Mouse (Mus musculus) ES-E14 (cell line): ENCODE measurements around the gene Peak1. TPM values are rescaled to one million over a fixed set of nuclear protein-coding genes. Genes with fewer than 3 reads are reported as not detected.

Experiments used
- DNase-seq: peaks from one replicate; pipeline ENCODE4 v3.0.0-alpha.2; 2013; ENCODE audit warnings: low read depth, low spot score
- H3K27ac ChIP-seq: 2 replicates; pipeline ENCODE4 v1.5.1; 2012; ENCODE audit warnings: low read depth, mild to moderate bottlenecking, low read length, moderate library complexity, mixed read lengths; ENCODE audit not compliant: poor library complexity, insufficient read depth, severe bottlenecking
- H3K36me3 ChIP-seq: 2 replicates; pipeline ENCODE4 v1.6.1; 2012; ENCODE audit warnings: mild to moderate bottlenecking, low read length, moderate library complexity, mixed read lengths; ENCODE audit not compliant: control insufficient read depth, poor library complexity, insufficient read depth, severe bottlenecking
- H3K4me1 ChIP-seq, 2 experiments: fragments of 150-350 bp in 1 of 2; sonication (generic) in 1 of 2; 2 replicates each; pipeline ENCODE4 v1.6.1; 2012; ENCODE audit warnings: low read length in 2 of 2, mild to moderate bottlenecking in 1 of 2, mixed read lengths in 1 of 2; ENCODE audit not compliant: control insufficient read depth in 2 of 2, insufficient read depth in 2 of 2, poor library complexity in 1 of 2
- H3K4me3 ChIP-seq, 2 experiments: fragments of 150-350 bp in 1 of 2; sonication (generic) in 1 of 2; 2 replicates each; pipeline ENCODE4 v1.5.1; 2012; ENCODE audit warnings: low read length in 2 of 2, low read depth in 1 of 2, mild to moderate bottlenecking in 1 of 2, mixed read lengths in 1 of 2; ENCODE audit not compliant: insufficient read depth in 1 of 2, poor library complexity in 1 of 2, severe bottlenecking in 1 of 2
- H3K9ac ChIP-seq: 2 replicates; pipeline ENCODE4 v1.6.1; 2012; ENCODE audit warnings: low read depth, mild to moderate bottlenecking, low read length, mixed read lengths; ENCODE audit not compliant: poor library complexity, insufficient read depth, severe bottlenecking
- H3K9me3 ChIP-seq: fragments of 150-350 bp; sonication (generic); 2 replicates; pipeline ENCODE4 v1.6.1; 2012; ENCODE audit warnings: low read depth, mild to moderate bottlenecking, low read length; ENCODE audit not compliant: control insufficient read depth, insufficient read depth
- CHD2 ChIP-seq: IDR thresholded peaks from 2 replicates; pipeline ENCODE4 v1.6.1; 2014; ENCODE audit warnings: mild to moderate bottlenecking, low read depth, low read length, inconsistent platforms
- HCFC1 ChIP-seq: IDR thresholded peaks from 2 replicates; pipeline ENCODE4 v1.6.1; 2012; ENCODE audit warnings: low read length, inconsistent platforms, borderline replicate concordance; ENCODE audit not compliant: insufficient read depth
- MAFK ChIP-seq: IDR thresholded peaks from 2 replicates; pipeline ENCODE4 v1.6.1; 2014; ENCODE audit warnings: mild to moderate bottlenecking, low read depth, low read length, inconsistent platforms; ENCODE audit not compliant: insufficient read depth
- ZC3H11A ChIP-seq: IDR thresholded peaks from 2 replicates; pipeline ENCODE4 v1.6.1; 2012; ENCODE audit warnings: low read depth, mild to moderate bottlenecking, inconsistent platforms, low read length, borderline replicate concordance
- ZNF384 ChIP-seq: IDR thresholded peaks from 2 replicates; pipeline ENCODE4 v1.6.1; 2012; ENCODE audit warnings: low read depth, low read length, inconsistent platforms
- in situ Hi-C, 2 experiments: fragments of 600-800 bp; cut with MboI; formaldehyde crosslinking; loops; one replicate each; pipeline ENCODE4 v1.15.1; 2025; ENCODE audit warnings: low sequenced_read_pairs in 2 of 2, inconsistent platforms in 1 of 2; ENCODE audit not compliant: unreplicated experiment in 2 of 2
- total RNA-seq: library from RNA; depleted of rRNA; stranded (reverse); fragments of 300-350 nt; gene quantifications from 2 replicates; pipeline ENCODE4 v1.2.3, GENCODE M21; 2012

Gene Peak1
- total RNA-seq, 1 experiment: 14.5 TPM

DNA sequence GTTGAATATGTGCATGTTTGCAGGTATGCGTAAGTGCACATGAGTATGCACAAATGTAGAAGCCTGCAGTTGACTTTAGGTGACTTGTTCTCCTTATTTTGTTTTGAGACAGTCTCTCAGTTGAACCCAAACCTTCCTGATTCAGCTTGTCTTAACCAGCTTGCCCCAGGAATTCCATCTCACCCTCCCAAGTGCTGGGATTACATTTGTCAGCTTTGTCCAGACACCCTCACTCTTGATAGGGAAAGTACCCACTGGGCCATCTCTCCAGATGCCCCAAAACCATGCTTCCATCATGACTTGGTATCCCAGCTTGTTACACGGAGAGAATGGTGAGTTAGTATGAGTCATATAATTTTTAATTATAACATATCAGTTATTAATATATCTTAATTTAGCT lies 45.2 kb upstream of the Peak1 start:
- H3K36me3 ChIP-seq: no peaks in the 10 kb centered on the region
- H3K27ac ChIP-seq: no peak overlapping the region
- H3K9me3 ChIP-seq: no peaks in the 10 kb centered on the region
- H3K4me3 ChIP-seq: no peak overlapping the region
- TF ChIP-seq ZNF384: no peak
- no peak for TF ChIP-seq ZC3H11A
- no peak for TF ChIP-seq MAFK
- no peak for TF ChIP-seq CHD2
- TF ChIP-seq HCFC1: no peak
- in situ Hi-C loops: no loop called here
- H3K4me1 ChIP-seq: 0 out of 4 replicates have a peak, but pooled peaks cover 0 to 3% of the 10 kb centered on the region in 2 experiments
- DNase-seq: no peak
- no peak overlapping the region for H3K9ac ChIP-seq

DNA sequence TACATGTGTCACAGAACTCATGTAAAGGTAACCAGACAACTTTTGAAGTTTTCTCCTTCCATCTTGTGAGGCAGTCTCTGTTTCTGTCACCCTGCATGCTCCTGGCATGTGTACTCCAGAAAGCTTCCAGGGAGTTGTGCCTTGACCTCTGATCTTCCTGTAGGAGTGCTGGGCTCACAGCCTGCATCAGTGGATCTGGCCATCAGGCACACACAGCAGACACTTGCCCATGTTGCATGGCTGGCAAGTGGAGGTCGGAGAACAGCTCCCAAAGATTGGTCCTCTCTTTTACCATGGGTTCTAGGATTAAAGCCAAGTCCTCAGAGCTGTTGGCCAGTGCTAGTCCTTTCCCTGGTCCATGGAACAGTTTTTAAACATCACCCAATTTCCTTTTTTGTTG lies 44.7 kb upstream of the Peak1 start:
- no peak for DNase-seq
- in situ Hi-C loops: no loop called here
- H3K27ac ChIP-seq: no peak overlapping the region
- 0 out of 4 replicates have a peak, but pooled peaks cover 0 to 3% of the 10 kb centered on the region in 2 experiments for H3K4me1 ChIP-seq
- TF ChIP-seq MAFK: no peak
- no peak for TF ChIP-seq ZNF384
- no peak for TF ChIP-seq ZC3H11A
- TF ChIP-seq HCFC1: no peak
- no peak for TF ChIP-seq CHD2
- no peak overlapping the region for H3K4me3 ChIP-seq
- H3K9me3 ChIP-seq: no peaks in the 10 kb centered on the region
- no peaks in the 10 kb centered on the region for H3K36me3 ChIP-seq
- no peak overlapping the region for H3K9ac ChIP-seq

DNA sequence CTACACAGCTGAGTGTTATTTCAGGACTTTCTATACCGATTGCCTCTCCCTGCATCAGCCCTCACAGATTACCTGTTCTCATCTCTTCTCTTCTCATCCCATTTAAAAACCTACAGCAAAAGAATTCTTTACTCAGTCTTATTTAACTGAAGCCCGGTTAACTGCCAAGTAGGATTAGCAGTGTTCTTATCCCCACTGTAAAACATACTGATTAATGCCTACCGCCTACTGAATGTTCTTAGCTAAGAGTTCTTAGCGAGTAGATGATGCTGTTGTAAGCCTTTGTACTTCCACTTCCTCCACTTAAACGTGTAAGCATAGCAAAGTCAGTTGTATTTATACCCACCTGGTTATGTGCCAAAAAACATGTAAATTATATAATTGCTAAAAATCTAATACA lies 43.1 kb upstream of the Peak1 start:
- Histone ChIP-seq H3K4me1 (peaks cover 0 to 3% of the 10 kb centered on the region in 2 experiments; a peak in 1 of 4 replicates), H3K4me3 (no peak overlapping the region), H3K27ac (no peak overlapping the region), H3K36me3 (no peaks in the 10 kb centered on the region), H3K9me3 (no peaks in the 10 kb centered on the region), H3K9ac (no peak overlapping the region)
- TF ChIP-seq ZNF384: no peak
- no peak for TF ChIP-seq ZC3H11A
- TF ChIP-seq MAFK: no peak
- no peak for TF ChIP-seq CHD2
- no peak for TF ChIP-seq HCFC1
- in situ Hi-C loops: no loop called here
- no peak for DNase-seq

DNA sequence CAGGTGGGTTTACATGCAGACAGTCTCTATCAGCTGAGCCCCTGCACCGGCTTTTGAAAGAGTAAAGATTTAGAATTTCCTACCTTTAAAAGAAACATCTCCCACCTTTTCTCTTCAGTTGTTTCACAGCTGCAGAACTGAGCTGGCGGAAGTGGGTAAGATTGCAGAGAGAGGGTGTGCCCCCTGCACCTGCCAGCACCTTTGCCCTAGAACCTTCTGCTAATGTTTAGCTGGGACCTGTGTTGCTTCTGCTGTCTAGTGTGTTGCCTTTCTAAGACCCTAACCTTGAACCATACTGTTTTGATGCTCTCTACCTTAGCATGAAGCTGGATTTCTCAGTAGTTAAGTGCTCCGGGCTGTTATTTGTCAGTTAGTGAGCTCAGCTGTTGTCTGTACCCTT lies 38.6 kb upstream of the Peak1 start:
- no peak for TF ChIP-seq CHD2
- TF ChIP-seq MAFK: no peak
- no peak for TF ChIP-seq ZNF384
- no peak for TF ChIP-seq ZC3H11A
- TF ChIP-seq HCFC1: no peak
- no peak overlapping the region; the same call in 1 of the 2 replicates for H3K9ac ChIP-seq
- no peak overlapping the region for H3K27ac ChIP-seq
- no peaks in the 10 kb centered on the region for H3K9me3 ChIP-seq
- no peak overlapping the region for H3K4me3 ChIP-seq
- in situ Hi-C loops: no loop called here
- H3K36me3 ChIP-seq: no peaks in the 10 kb centered on the region
- H3K4me1 ChIP-seq: no peaks in the 10 kb centered on the region; a peak in 2 of 4 replicates
- DNase-seq: no peak
